Mouse (Mus musculus) gastrocnemius, postnatal 25 days (tissue): Measurements from ENCODE around the gene Gm9639. TPM values are rescaled to one million over a fixed set of nuclear protein-coding genes. Genes with fewer than 3 reads are reported as not detected.
"Not testable (repeated sequence)": the region's sequence is repeated elsewhere in the genome, so short reads cannot be mapped to it uniquely, and the experiment has no call there.

Source experiments
- DNase-seq: peaks from one replicate; pipeline ENCODE4 v3.0.0; 2022
- total RNA-seq, 2 experiments: library from RNA; stranded (reverse); gene quantifications; 1 replicate in 1 of 2; 2 replicates in 1 of 2; pipeline ENCODE4 v1.2.3; 2021

Gene Gm9639
- total RNA-seq, 2 experiments from 2014 or later: not detected

- not testable (repeated sequence) for DNase-seq
Observed at GRCm38 (mm10) chr10:77752312-77752711, 42.6 kb downstream of the Gm9639 start.

GRCm38 (mm10) chr10:77751254-77751653 lies 43.6 kb downstream of the Gm9639 start, which contains the start of gene Gm9736:
Gene Gm9736, minus strand, starts transcription at chr10:77751354.
- not testable (repeated sequence) for DNase-seq

DNA sequence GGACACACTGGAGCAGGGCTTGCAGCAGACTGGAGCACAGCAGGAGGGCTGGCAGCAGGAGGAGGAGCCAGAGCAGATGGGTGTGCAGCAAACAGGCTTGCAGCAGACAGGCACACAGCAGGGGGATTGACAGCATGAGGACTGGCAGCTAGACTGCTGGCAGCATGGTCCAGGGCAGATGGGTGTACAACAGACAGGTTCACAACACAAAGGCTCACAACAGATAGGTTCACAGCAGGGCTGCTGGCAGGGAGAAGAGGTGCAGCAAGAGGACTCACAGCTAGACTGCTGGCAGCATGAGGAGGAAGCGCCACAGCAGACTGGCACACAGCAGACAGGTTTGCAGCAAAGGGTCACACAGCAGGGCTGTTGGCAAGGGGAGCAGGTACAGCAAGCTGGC lies 44.2 kb downstream of the Gm9639 start:
- not testable (repeated sequence) for DNase-seq

Other genes with a start within 250 kb of the Gm9639 start
- 10 to 100 TPM; 26.1 to 29.1 TPM for gene Pttg1ip, start 213.4 kb downstream of the Gm9639 start, total RNA-seq
- gene Sumo3, start 189.0 kb downstream of the Gm9639 start, total RNA-seq: 10 to 100 TPM; 32.8 to 36.7 TPM
- 1 to 10 TPM; 6.5 to 7.4 TPM for gene Gm49325, start 188.9 kb downstream of the Gm9639 start, total RNA-seq
- 10 to 100 TPM; 81.7 to 84.9 TPM for gene Ube2g2, start 172.8 kb downstream of the Gm9639 start, total RNA-seq
- not detected for gene Tspear, start 108.5 kb downstream of the Gm9639 start, total RNA-seq
- not detected for gene Gm19402, start 104.3 kb downstream of the Gm9639 start, total RNA-seq
- gene Gm9508, start 97.8 kb downstream of the Gm9639 start, total RNA-seq: not detected
- not detected for gene Gm10272, start 88.5 kb downstream of the Gm9639 start, total RNA-seq
- not detected for gene Gm10024, start 83.6 kb downstream of the Gm9639 start, total RNA-seq
- not detected for gene Gm10142, start 79.3 kb downstream of the Gm9639 start, total RNA-seq
- not detected for gene Krtap12-1, start 74.5 kb downstream of the Gm9639 start, total RNA-seq
- gene Gm10100, start 68.6 kb downstream of the Gm9639 start, total RNA-seq: not detected
- gene Gm18596, start 52.4 kb downstream of the Gm9639 start, total RNA-seq: not detected
- gene Gm9736, start 43.7 kb downstream of the Gm9639 start, total RNA-seq: not detected
- not detected for gene Gm3233, start 35.4 kb downstream of the Gm9639 start, total RNA-seq
- gene Gm3238, start 23.8 kb downstream of the Gm9639 start, total RNA-seq: not detected
- not detected for gene Gm7138, start 18.1 kb downstream of the Gm9639 start, total RNA-seq
- gene Gm3250, start 12.5 kb downstream of the Gm9639 start, total RNA-seq: not detected
- gene Gm7137, start 6.9 kb downstream of the Gm9639 start, total RNA-seq: not detected
- gene Gm19668, start 4.1 kb upstream of the Gm9639 start, total RNA-seq: not detected
- not detected for gene Gm9507, start 16.8 kb upstream of the Gm9639 start, total RNA-seq
- not detected for gene Gm2696, start 19.6 kb upstream of the Gm9639 start, total RNA-seq
- gene Krtap10-4, start 32.0 kb upstream of the Gm9639 start, total RNA-seq: not detected
- gene Krtap10-10, start 40.9 kb upstream of the Gm9639 start, total RNA-seq: not detected
- not detected for gene Gm36176, start 51.7 kb upstream of the Gm9639 start, total RNA-seq
- not detected for gene Gm10318, start 57.8 kb upstream of the Gm9639 start, total RNA-seq
- gene Gm3285, start 66.9 kb upstream of the Gm9639 start, total RNA-seq: not detected
- under 1 TPM; 0.18 to 0.32 TPM for gene Lrrc3, start 107.5 kb upstream of the Gm9639 start, total RNA-seq
- gene Trpm2, start 175.5 kb upstream of the Gm9639 start, total RNA-seq: under 1 TPM; 0.26 to 0.83 TPM
- 1 to 10 TPM; 4.0 to 4.7 TPM for gene 1810043G02Rik, start 183.4 kb upstream of the Gm9639 start, total RNA-seq
- gene Pfkl, start 215.0 kb upstream of the Gm9639 start, total RNA-seq: 1 to 10 TPM; 5.2 to 7.7 TPM
- gene Dnmt3l, start 246.9 kb upstream of the Gm9639 start, total RNA-seq: not detected
- not detected for gene Aire, start 248.5 kb upstream of the Gm9639 start, total RNA-seq